Mouse (Mus musculus): ENCODE data around the gene Anks3. TPM values are rescaled to one million over a fixed set of nuclear protein-coding genes. Genes with fewer than 3 reads are reported as not detected.

The Anks3 gene
- total and polyA plus RNA-seq, 3 experiments = 27.1 to 33.9 TPM; not detected in 1

GRCm38 (mm10) chr16:4940311-4940850 is 23.6 kb downstream of the Anks3 start:
- Histone ChIP-seq H3K9ac (ENCODE audit: control insufficient read depth, low read depth, low read length, poor library complexity, severe bottlenecking) (no peak overlapping the region), H3K27me3 (ENCODE audit: control insufficient read depth in 1 of 2, insufficient read depth in 2 of 2, low read length in 2 of 2) (no peaks in the 10 kb centered on the region), H3K4me1 (ENCODE audit: control insufficient read depth in 1 of 2, insufficient read depth in 2 of 2, low read length in 2 of 2) (0 out of 4 replicates have a peak, but pooled peaks cover 0 to 5% of the 10 kb centered on the region in 2 experiments), H3K36me3 (ENCODE audit: control insufficient read depth in 1 of 2, insufficient read depth in 2 of 2, low read length in 2 of 2) (no peaks in the 10 kb centered on the region; a peak in 1 of 4 replicates), H3K79me2 (ENCODE audit: control insufficient read depth, insufficient read depth, low read length, poor library complexity) (peaks cover 4% of the 10 kb centered on the region), H3K9me3 (replicated peaks; ENCODE audit: insufficient read depth, low read length) (no peaks in the 10 kb centered on the region), H3K27ac (ENCODE audit: control insufficient read depth, low read depth, low read length) (no peak overlapping the region), H3K4me3 (ENCODE audit: control insufficient read depth in 1 of 2, insufficient read depth in 1 of 2, low read depth in 2 of 2, low read length in 2 of 2) (no peak overlapping the region)
- DNase-seq (ENCODE audit: low read depth, low spot score) = peak; percentile 13
- TF ChIP-seq E2F4 (IDR thresholded peaks at IDR 0.05; ENCODE audit: borderline replicate concordance, low read depth, low read length) (no peak), CHD2 (IDR thresholded peaks at IDR 0.05; ENCODE audit: low read length) (no peak), CTCF (IDR thresholded peaks at IDR 0.05 in 2 of 3, conservative IDR thresholded peaks at IDR 0.05 in 1 of 3; ENCODE audit: control insufficient read depth in 1 of 3, insufficient read depth in 1 of 3, low read depth in 2 of 3, low read length in 3 of 3, poor library complexity in 1 of 3, severe bottlenecking in 1 of 3) (no peak), MYB (IDR thresholded peaks at IDR 0.05; ENCODE audit: low read depth, low read length) (no peak), MXI1 (IDR thresholded peaks at IDR 0.05; ENCODE audit: low read depth, low read length) (no peak), NELFE (IDR thresholded peaks at IDR 0.05; ENCODE audit: low read depth, low read length) (no peak), SMC3 (IDR thresholded peaks at IDR 0.05; ENCODE audit: low read depth, low read length) (no peak), ZNF384 (IDR thresholded peaks at IDR 0.05; ENCODE audit: low read depth, low read length) (no peak), ZC3H11A (IDR thresholded peaks at IDR 0.05; ENCODE audit: low read depth, low read length) (no peak), HCFC1 (IDR thresholded peaks at IDR 0.05; ENCODE audit: low read depth, low read length) (no peak), USF1 (IDR thresholded peaks at IDR 0.05; ENCODE audit: low read depth, low read length) (no peak), MAX (IDR thresholded peaks at IDR 0.05; ENCODE audit: low read length) (no peak), RCOR1 (IDR thresholded peaks at IDR 0.05; ENCODE audit: low read depth, low read length) (no peak), RAD21 (IDR thresholded peaks at IDR 0.05; ENCODE audit: low read depth, low read length) (no peak)

GRCm38 (mm10) chr16:4939412-4939811 is 24.6 kb downstream of the Anks3 start:
- DNase-seq (ENCODE audit: low read depth, low spot score) = peak; percentile 51
- H3K36me3 ChIP-seq (ENCODE audit: control insufficient read depth in 1 of 2, insufficient read depth in 2 of 2, low read length in 2 of 2) = no peaks in the 10 kb centered on the region

More at GRCm38 (mm10) chr16:4939412-4939811, 24.6 kb downstream of the Anks3 start:
- no peaks in the 10 kb centered on the region for H3K9me3 ChIP-seq (replicated peaks; ENCODE audit: insufficient read depth, low read length)
- H3K27me3 ChIP-seq (ENCODE audit: control insufficient read depth in 1 of 2, insufficient read depth in 2 of 2, low read length in 2 of 2) = no peaks in the 10 kb centered on the region
- TF ChIP-seq NRF1 (IDR thresholded peaks at IDR 0.05; ENCODE audit: insufficient read depth, low read depth, low read length, poor library complexity, severe bottlenecking) = no peak
- TF ChIP-seq POLR2A (IDR thresholded peaks at IDR 0.05; ENCODE audit: control insufficient read depth in 1 of 2, insufficient read depth in 1 of 2, low read depth in 1 of 2, low read length in 2 of 2, poor library complexity in 1 of 2) = 0 out of 4 replicates have a peak, but pooled peaks of 1 of the 2 experiments have one; percentile 0
- TF ChIP-seq BHLHE40 (IDR thresholded peaks at IDR 0.05; ENCODE audit: borderline replicate concordance, low read depth, low read length) = peak; percentile 40; the same call in 1 of the 2 replicates
- H3K9ac ChIP-seq (ENCODE audit: control insufficient read depth, low read depth, low read length, poor library complexity, severe bottlenecking) = peak overlapping the region; percentile 81
- H3K4me3 ChIP-seq (ENCODE audit: control insufficient read depth in 1 of 2, insufficient read depth in 1 of 2, low read depth in 2 of 2, low read length in 2 of 2) = peak overlapping the region; percentile 80 to 82
- 0 out of 4 replicates have a peak, but pooled peaks cover 0 to 5% of the 10 kb centered on the region in 2 experiments for H3K4me1 ChIP-seq (ENCODE audit: control insufficient read depth in 1 of 2, insufficient read depth in 2 of 2, low read length in 2 of 2)
- peak overlapping the region; percentile 18 for H3K27ac ChIP-seq (ENCODE audit: control insufficient read depth, low read depth, low read length)
- peaks cover 4% of the 10 kb centered on the region for H3K79me2 ChIP-seq (ENCODE audit: control insufficient read depth, insufficient read depth, low read length, poor library complexity)
